Mouse (Mus musculus) neural tube, embryonic 15.5 days (tissue): ENCODE measurements around the gene Fam24b. TPM values are rescaled to one million over a fixed set of nuclear protein-coding genes. Genes with fewer than 3 reads are reported as not detected.

Source experiments
- ATAC-seq: fragments of 200-750 bp; cut with Nextera tagmentation; 2 replicates; pipeline ENCODE4 v1.8.0; 2017; ENCODE audit warnings: mild to moderate bottlenecking, moderate TSS enrichment, moderate library complexity; ENCODE audit not compliant: low FRiP score
- H3K27ac ChIP-seq: fragments of 300-500 bp; sonication (generic); replicated peaks from 2 replicates; pipeline ENCODE4 v1.5.1; 2015; ENCODE audit warnings: mild to moderate bottlenecking, inconsistent platforms
- H3K27me3 ChIP-seq: fragments of 300-500 bp; sonication (generic); replicated peaks from 2 replicates; pipeline ENCODE4 v1.6.1; 2015; ENCODE audit warnings: inconsistent platforms
- H3K36me3 ChIP-seq: fragments of 300-500 bp; sonication (generic); 2 replicates; pipeline ENCODE4 v1.6.1; 2015; ENCODE audit warnings: inconsistent platforms
- H3K4me1 ChIP-seq: fragments of 300-500 bp; sonication (generic); 2 replicates; pipeline ENCODE4 v1.6.1; 2015; ENCODE audit warnings: inconsistent platforms
- H3K4me2 ChIP-seq: fragments of 300-500 bp; sonication (generic); 2 replicates; pipeline ENCODE4 v1.6.1; 2015; ENCODE audit warnings: inconsistent platforms, mild to moderate bottlenecking, moderate library complexity
- H3K4me3 ChIP-seq: fragments of 300-500 bp; sonication (generic); replicated peaks from 2 replicates; pipeline ENCODE4 v1.5.1; 2015; ENCODE audit warnings: mild to moderate bottlenecking, inconsistent platforms
- H3K9ac ChIP-seq: fragments of 300-500 bp; sonication (generic); replicated peaks from 2 replicates; pipeline ENCODE4 v1.6.1; 2015; ENCODE audit warnings: mild to moderate bottlenecking, inconsistent platforms
- H3K9me3 ChIP-seq: fragments of 300-500 bp; sonication (generic); replicated peaks from 2 replicates; pipeline ENCODE4 v1.6.1; 2016; ENCODE audit warnings: inconsistent platforms
- WGBS: fragments of 180-500 bp; shearing (Covaris S2); methylation state at CpG from one replicate; pipeline ENCODE4 v1.1.7; 2015; ENCODE audit warnings: mixed read lengths; 5-methylcytosine and 5-hydroxymethylcytosine counted together
- polyA plus RNA-seq: library from polyadenylated mRNA; unstranded; fragments of >200 nt; fragmentation: Nextera tagmentation; extraction: Ambion mirVana; gene quantifications from 2 replicates; pipeline ENCODE4 v1.2.1, GENCODE M21; 2015

Gene Fam24b
- polyA plus RNA-seq, 1 experiment from 2014 or later = not detected

- H3K27me3 ChIP-seq = no peaks in the 10 kb centered on the region
- no peak within 1 kb of the TSS for H3K27ac ChIP-seq
- no peak within 1 kb of the TSS for H3K4me3 ChIP-seq
- 48% methylated on average over 1 of the region's 1 CpGs for WGBS
- H3K9ac ChIP-seq = no peak within 1 kb of the TSS
- no peak within 1 kb of the TSS for H3K4me2 ChIP-seq
- no peaks in the 10 kb centered on the region for H3K4me1 ChIP-seq
- ATAC-seq = no peak
- H3K36me3 ChIP-seq = no peaks in the 10 kb centered on the region; the same call in 1 of the 2 replicates
- no peaks in the 10 kb centered on the region for H3K9me3 ChIP-seq
These were observed 4.2 kb upstream of the Fam24b start, which contains the start of gene Fam24a for GRCm38 (mm10) chr7:131333564-131333963. TSS of gene Fam24a (plus strand) at chr7:131333864.

GRCm38 (mm10) chr7:131331688-131332087, 2.4 kb upstream of the Fam24b start:
- no peaks in the 10 kb centered on the region for H3K4me1 ChIP-seq
- no peak overlapping the region for H3K4me3 ChIP-seq
- H3K27me3 ChIP-seq = no peaks in the 10 kb centered on the region
- WGBS = 88% methylated on average over 2 of the region's 2 CpGs
- no peaks in the 10 kb centered on the region for H3K9me3 ChIP-seq
- no peak overlapping the region for H3K4me2 ChIP-seq
- no peak overlapping the region for H3K27ac ChIP-seq
- H3K36me3 ChIP-seq = no peaks in the 10 kb centered on the region
- no peak overlapping the region for H3K9ac ChIP-seq
- ATAC-seq = no peak

GRCm38 (mm10) chr7:131327054-131327453, 2.3 kb downstream of the Fam24b start:
- H3K4me2 ChIP-seq = no peak overlapping the region
- H3K9me3 ChIP-seq = no peaks in the 10 kb centered on the region
- no peaks in the 10 kb centered on the region for H3K36me3 ChIP-seq
- no peak overlapping the region for H3K9ac ChIP-seq
- WGBS = 96% methylated on average over 5 of the region's 5 CpGs
- no peak overlapping the region for H3K4me3 ChIP-seq
- ATAC-seq = no peak
- H3K27ac ChIP-seq = no peak overlapping the region
- no peaks in the 10 kb centered on the region for H3K4me1 ChIP-seq
- no peaks in the 10 kb centered on the region for H3K27me3 ChIP-seq

GRCm38 (mm10) chr7:131322192-131322591, 7.1 kb downstream of the Fam24b start, which contains the start of gene Cuzd1:
TSS of gene Cuzd1 (minus strand) at chr7:131322292.
- no peak for ATAC-seq
- H3K4me3 ChIP-seq = no peak within 1 kb of the TSS
- WGBS = 85% methylated on average over 2 of the region's 2 CpGs
- no peak within 1 kb of the TSS for H3K27ac ChIP-seq
- no peak within 1 kb of the TSS for H3K9ac ChIP-seq
- H3K27me3 ChIP-seq = no peaks in the 10 kb centered on the region
- H3K36me3 ChIP-seq = no peaks in the 10 kb centered on the region
- H3K9me3 ChIP-seq = no peaks in the 10 kb centered on the region
- no peak within 1 kb of the TSS for H3K4me2 ChIP-seq
- H3K4me1 ChIP-seq = no peaks in the 10 kb centered on the region

GRCm38 (mm10) chr7:131318340-131318739, 11.0 kb downstream of the Fam24b start:
- no peak for ATAC-seq
- Histone ChIP-seq H3K4me2 (no peak overlapping the region), H3K36me3 (no peaks in the 10 kb centered on the region), H3K4me1 (no peaks in the 10 kb centered on the region), H3K9me3 (no peaks in the 10 kb centered on the region), H3K4me3 (no peak overlapping the region), H3K27me3 (no peaks in the 10 kb centered on the region), H3K9ac (no peak overlapping the region), H3K27ac (no peak overlapping the region)
- 93% methylated on average over 5 of the region's 7 CpGs for WGBS

- ATAC-seq = no peak
- 81% methylated on average over 12 of the region's 12 CpGs for WGBS
- Histone ChIP-seq H3K4me2 (no peak overlapping the region), H3K9ac (no peak overlapping the region), H3K36me3 (no peaks in the 10 kb centered on the region), H3K4me3 (no peak overlapping the region), H3K4me1 (no peaks in the 10 kb centered on the region), H3K9me3 (no peaks in the 10 kb centered on the region), H3K27me3 (no peaks in the 10 kb centered on the region), H3K27ac (no peak overlapping the region)
These were observed 11.7 kb downstream of the Fam24b start for GRCm38 (mm10) chr7:131317587-131317986.

- Histone ChIP-seq H3K27ac (no peak overlapping the region), H3K9ac (no peak overlapping the region), H3K4me1 (no peaks in the 10 kb centered on the region), H3K27me3 (no peaks in the 10 kb centered on the region), H3K9me3 (no peaks in the 10 kb centered on the region), H3K36me3 (no peaks in the 10 kb centered on the region), H3K4me3 (no peak overlapping the region), H3K4me2 (no peak overlapping the region)
- ATAC-seq = no peak
- 89% methylated on average over 7 of the region's 7 CpGs for WGBS
These were observed 14.8 kb downstream of the Fam24b start for GRCm38 (mm10) chr7:131314493-131314892.

- Histone ChIP-seq H3K4me1 (no peaks in the 10 kb centered on the region), H3K27me3 (no peaks in the 10 kb centered on the region), H3K27ac (no peak overlapping the region), H3K9ac (no peak overlapping the region), H3K36me3 (no peaks in the 10 kb centered on the region), H3K9me3 (no peaks in the 10 kb centered on the region), H3K4me2 (no peak overlapping the region), H3K4me3 (no peak overlapping the region)
- ATAC-seq = no peak
- WGBS = 81% methylated on average over 5 of the region's 5 CpGs
These were observed 22.6 kb downstream of the Fam24b start for GRCm38 (mm10) chr7:131306733-131307132.

- 76% methylated on average over 8 of the region's 8 CpGs for WGBS
- H3K4me2 ChIP-seq = no peak overlapping the region
- H3K4me1 ChIP-seq = no peaks in the 10 kb centered on the region
- ATAC-seq = no peak
- H3K4me3 ChIP-seq = no peak overlapping the region
- H3K9ac ChIP-seq = no peak overlapping the region
- no peak overlapping the region for H3K27ac ChIP-seq
- H3K36me3 ChIP-seq = no peaks in the 10 kb centered on the region
- no peaks in the 10 kb centered on the region for H3K27me3 ChIP-seq
- H3K9me3 ChIP-seq = no peaks in the 10 kb centered on the region
These were observed 26.0 kb downstream of the Fam24b start for GRCm38 (mm10) chr7:131303340-131303739.

GRCm38 (mm10) chr7:131297151-131297550, 32.2 kb downstream of the Fam24b start:
- H3K4me3 ChIP-seq = no peak overlapping the region
- ATAC-seq = no peak
- H3K9me3 ChIP-seq = no peaks in the 10 kb centered on the region
- H3K27me3 ChIP-seq = no peaks in the 10 kb centered on the region
- no peaks in the 10 kb centered on the region for H3K4me1 ChIP-seq
- WGBS = 82% methylated on average over 8 of the region's 8 CpGs
- no peak overlapping the region for H3K4me2 ChIP-seq
- no peak overlapping the region for H3K27ac ChIP-seq
- no peak overlapping the region for H3K9ac ChIP-seq
- no peaks in the 10 kb centered on the region for H3K36me3 ChIP-seq

Other genes starting within 250 kb of the Fam24b start
- not detected in 2 replicates for gene 4933402N03Rik, start 183.2 kb downstream of the Fam24b start, polyA plus RNA-seq
- not detected in 2 replicates for gene 5430419D17Rik, start 155.1 kb downstream of the Fam24b start, polyA plus RNA-seq
- gene Cuzd1, start 7.2 kb downstream of the Fam24b start, polyA plus RNA-seq = 0.13 TPM in 1 of 2 replicates, not detected in the other
- gene Fam24a, start 4.3 kb upstream of the Fam24b start, polyA plus RNA-seq = not detected in 2 replicates
- gene 2310057M21Rik, start 33.2 kb upstream of the Fam24b start, polyA plus RNA-seq = 29.0 and 31.1 TPM in 2 replicates
- gene Pstk, start 41.6 kb upstream of the Fam24b start, polyA plus RNA-seq = 56.3 and 57.6 TPM in 2 replicates
- 9.9 and 10.5 TPM in 2 replicates for gene Ikzf5, start 81.0 kb upstream of the Fam24b start, polyA plus RNA-seq
- 78.9 and 82.9 TPM in 2 replicates for gene Acadsb, start 81.1 kb upstream of the Fam24b start, polyA plus RNA-seq
- 0.54 and 0.89 TPM in 2 replicates for gene Hmx3, start 213.4 kb upstream of the Fam24b start, polyA plus RNA-seq
- 0.82 and 1.3 TPM in 2 replicates for gene Hmx2, start 219.3 kb upstream of the Fam24b start, polyA plus RNA-seq
- 141 and 157 TPM in 2 replicates for gene Bub3, start 230.7 kb upstream of the Fam24b start, polyA plus RNA-seq